Comparison of ENCODE assay signal across 10 mouse cellular contexts in genomic region chr15:84775421-84776174, GRCm38 (mm10). TPM values are rescaled to one million over a fixed set of nuclear protein-coding genes. Genes with fewer than 3 reads are reported as not detected.
DNase-seq lines count a peak whose midpoint lies in the region; ATAC-seq and TF ChIP-seq lines count a peak whose summit lies in the region.
"Had no signal": no experiment of that assay in that cellular context is flagged by ENCODE, and none has a peak within 500 bp of the region (broad histone marks: within the 10 kb centered on the region; RNA-seq: fewer than 3 reads in every experiment).

No protein-coding gene starts in this region.

- intact Hi-C loops in left cerebral cortex, postnatal 4 days (cut with DNase I): no loop called here

- peak overlapping the region; percentile 17 for H3K4me3 ChIP-seq in cerebellum, adult 2 months (replicated peaks; ENCODE audit: insufficient read depth, low read depth, low read length)
- H3K4me3 ChIP-seq in limb, embryonic 10.5 days: no peak overlapping the region

- 6% methylated on average over 20 of the region's 20 CpGs for WGBS in cerebellum, adult 2 months
- 76% methylated on average over 20 of the region's 20 CpGs for WGBS in limb, embryonic 10.5 days

- H3K27ac ChIP-seq in cerebellum, adult 2 months (ENCODE audit: insufficient read depth, low read length): no peak overlapping the region
- H3K27ac ChIP-seq in limb, embryonic 10.5 days: 0 out of 2 replicates have a peak overlapping the region, but pooled peaks have one; percentile 59

- no peak for ATAC-seq in cerebellum, adult (ENCODE audit: insufficient number of reproducible peaks, low FRiP score, low TSS enrichment)

- DNase-seq in cerebellum, adult 2 months: no peak
- peak; percentile 72 for DNase-seq in left cerebral cortex, postnatal 4 days
- DNase-seq in left cerebral cortex, adult 11 months (ENCODE audit: low spot score): no peak
- no peak for DNase-seq in limb, embryonic 10.5 days (ENCODE audit: low spot score)
- peak; percentile 31 for DNase-seq in right cerebral cortex, postnatal 14 days
- DNase-seq in ovary, adult 18-20 months (ENCODE audit: low spot score): no peak
- DNase-seq in thymus, postnatal 0 days (ENCODE audit: low spot score): no peak

- peaks cover 4% of the 10 kb centered on the region; the same call in 1 of the 2 replicates for H3K4me1 ChIP-seq in cerebellum, adult 2 months (ENCODE audit: control insufficient read depth, insufficient read depth, low read length)
- H3K4me1 ChIP-seq in limb, embryonic 10.5 days: peaks cover 23% of the 10 kb centered on the region

- no peaks in the 10 kb centered on the region for H3K9me3 ChIP-seq in limb, embryonic 10.5 days (replicated peaks)

- no peaks in the 10 kb centered on the region for H3K27me3 ChIP-seq in cerebellum, adult 2 months (ENCODE audit: control insufficient read depth, insufficient read depth, low read length)
- no peaks in the 10 kb centered on the region for H3K27me3 ChIP-seq in limb, embryonic 10.5 days (ENCODE audit: low read depth, poor library complexity, severe bottlenecking)

- no peak for TF ChIP-seq POLR2A in cerebellum, adult 2 months (IDR thresholded peaks at IDR 0.05; ENCODE audit: borderline replicate concordance, insufficient read depth, low read length)

- TF ChIP-seq CTCF in cerebellum, adult 2 months (IDR thresholded peaks at IDR 0.05; ENCODE audit: borderline replicate concordance, insufficient read depth, low read depth, low read length): no peak

- H3K36me3 ChIP-seq in limb, embryonic 10.5 days: no peaks in the 10 kb centered on the region

RNA-seq across cellular contexts. Expression of gene Arhgap8, which starts 55.7 kb away (rescaled TPM):
- 0.18 and 0.27 TPM in 2 replicates for polyA plus RNA-seq in cerebellum, adult 2 months (2012; rRNA removed)
- under 1 TPM; 0.26 to 0.56 TPM for total RNA-seq in left cerebral cortex, postnatal 4 days (2021)
- 3.5 and 4.1 TPM in 2 replicates for polyA plus RNA-seq in limb, embryonic 10.5 days (2016; fragmentation: Nextera tagmentation; extraction: Ambion mirVana)
- polyA plus RNA-seq in thymus, postnatal 0 days (2015; fragmentation: Nextera tagmentation; extraction: Ambion mirVana): 28.7 and 30.5 TPM in 2 replicates
- total RNA-seq: common myeloid progenitor, adult 5-6 weeks; megakaryocyte-erythroid progenitor cell, adult 5-6 weeks had no signal

Comparison
In these comparisons a context has a peak if more than half of its experiments do, and no peak if none do; other contexts are left out.
1. DNase-seq: peak in left cerebral cortex, postnatal 4 days (single experiment) and right cerebral cortex, postnatal 14 days (single experiment); none in cerebellum, adult 2 months (0 of 2), left cerebral cortex, adult 11 months (single experiment), limb, embryonic 10.5 days (single experiment), ovary, adult 18-20 months (single experiment) and thymus, postnatal 0 days (single experiment).